Mouse (Mus musculus): ENCODE results near the gene Polr2b. TPM values are rescaled to one million over a fixed set of nuclear protein-coding genes. Genes with fewer than 3 reads are reported as not detected.
A peak's percentile ranks its signal among the peaks of the same experiment; 100 is the strongest.

The Polr2b gene
- polyA plus RNA-seq, 1 experiment from 2014 or later, result 65.1 TPM

GRCm38 (mm10) chr5:77354361-77354787 lies 44.4 kb downstream of the Polr2b start:
- Histone ChIP-seq H3K36me3 (peaks cover 7% of the 10 kb centered on the region), H3K4me1 (peaks cover 35% of the 10 kb centered on the region), H3K9ac (no peak overlapping the region), H3K4me2 (peak overlapping the region; percentile 34), H3K27me3 (no peaks in the 10 kb centered on the region), H3K4me3 (no peak overlapping the region), H3K27ac (no peak overlapping the region), H3K9me3 (no peaks in the 10 kb centered on the region)
- 7% methylated on average over 16 of the region's 16 CpGs for WGBS
- peak; percentile 21; the same call in 1 of the 2 replicates for ATAC-seq (ENCODE audit: borderline replicate concordance, extremely low read depth, low FRiP score, low TSS enrichment)

- Histone ChIP-seq H3K4me2 (no peak overlapping the region), H3K27me3 (no peaks in the 10 kb centered on the region), H3K9me3 (no peaks in the 10 kb centered on the region), H3K27ac (peak overlapping the region; percentile 29), H3K4me1 (peaks cover 35% of the 10 kb centered on the region), H3K9ac (no peak overlapping the region), H3K4me3 (no peak overlapping the region), H3K36me3 (no peaks in the 10 kb centered on the region)
- ATAC-seq (ENCODE audit: borderline replicate concordance, extremely low read depth, low FRiP score, low TSS enrichment), result no peak
- WGBS, result 58% methylated on average over 19 of the region's 19 CpGs
Measured at GRCm38 (mm10) chr5:77355307-77356265, 45.6 kb downstream of the Polr2b start.

- WGBS, result 13% methylated on average over 22 of the region's 22 CpGs
- Histone ChIP-seq H3K4me1 (peaks cover 35% of the 10 kb centered on the region), H3K36me3 (no peaks in the 10 kb centered on the region), H3K4me2 (peak overlapping the region; percentile 60), H3K27ac (peak overlapping the region; percentile 90), H3K9me3 (no peaks in the 10 kb centered on the region), H3K9ac (peak overlapping the region; percentile 33; the same call in 1 of the 2 replicates), H3K4me3 (peak overlapping the region; percentile 37), H3K27me3 (no peaks in the 10 kb centered on the region)
- ATAC-seq (ENCODE audit: borderline replicate concordance, extremely low read depth, low FRiP score, low TSS enrichment), result peak; percentile 85
Measured at GRCm38 (mm10) chr5:77357405-77358149, 47.6 kb downstream of the Polr2b start.

- no peaks in the 10 kb centered on the region for H3K36me3 ChIP-seq
- H3K9ac ChIP-seq, result peak overlapping the region; percentile 33
- WGBS, result 0% methylated on average over 10 of the region's 10 CpGs
- H3K4me1 ChIP-seq, result peaks cover 35% of the 10 kb centered on the region
- peak overlapping the region; percentile 60 for H3K4me2 ChIP-seq
- no peaks in the 10 kb centered on the region for H3K27me3 ChIP-seq
- peak overlapping the region; percentile 90 for H3K27ac ChIP-seq
- H3K4me3 ChIP-seq, result peak overlapping the region; percentile 37
- ATAC-seq (ENCODE audit: borderline replicate concordance, extremely low read depth, low FRiP score, low TSS enrichment), result peak; percentile 72
- H3K9me3 ChIP-seq, result no peaks in the 10 kb centered on the region
Measured at GRCm38 (mm10) chr5:77358347-77358746, 48.4 kb downstream of the Polr2b start.

- no peak for ATAC-seq (ENCODE audit: borderline replicate concordance, extremely low read depth, low FRiP score, low TSS enrichment)
- Histone ChIP-seq H3K36me3 (no peaks in the 10 kb centered on the region), H3K27me3 (no peaks in the 10 kb centered on the region), H3K9ac (no peak overlapping the region), H3K4me2 (no peak overlapping the region), H3K4me1 (peaks cover 41% of the 10 kb centered on the region), H3K27ac (no peak overlapping the region), H3K9me3 (no peaks in the 10 kb centered on the region), H3K4me3 (no peak overlapping the region)
- 93% methylated on average over 4 of the region's 4 CpGs for WGBS
Measured at GRCm38 (mm10) chr5:77359971-77360370, 50.0 kb downstream of the Polr2b start.

GRCm38 (mm10) chr5:77361006-77361405 lies 51.1 kb downstream of the Polr2b start:
- Histone ChIP-seq H3K4me2 (no peak overlapping the region), H3K9me3 (no peaks in the 10 kb centered on the region), H3K27ac (no peak overlapping the region), H3K4me3 (no peak overlapping the region), H3K36me3 (no peaks in the 10 kb centered on the region), H3K27me3 (no peaks in the 10 kb centered on the region), H3K4me1 (peaks cover 30% of the 10 kb centered on the region), H3K9ac (no peak overlapping the region)
- no peak for ATAC-seq (ENCODE audit: borderline replicate concordance, extremely low read depth, low FRiP score, low TSS enrichment)
- WGBS, result 71% methylated on average over 4 of the region's 4 CpGs

GRCm38 (mm10) chr5:77362120-77362519 lies 52.2 kb downstream of the Polr2b start:
- 34% methylated on average over 3 of the region's 3 CpGs for WGBS
- no peaks in the 10 kb centered on the region for H3K36me3 ChIP-seq
- H3K9ac ChIP-seq, result no peak overlapping the region
- no peak overlapping the region for H3K4me2 ChIP-seq
- no peak overlapping the region for H3K4me3 ChIP-seq
- ATAC-seq (ENCODE audit: borderline replicate concordance, extremely low read depth, low FRiP score, low TSS enrichment), result no peak
- H3K9me3 ChIP-seq, result no peaks in the 10 kb centered on the region
- H3K27me3 ChIP-seq, result no peaks in the 10 kb centered on the region
- H3K27ac ChIP-seq, result no peak overlapping the region
- H3K4me1 ChIP-seq, result peaks cover 25% of the 10 kb centered on the region

GRCm38 (mm10) chr5:77363650-77364049 lies 53.7 kb downstream of the Polr2b start:
- Histone ChIP-seq H3K36me3 (no peaks in the 10 kb centered on the region), H3K9me3 (no peaks in the 10 kb centered on the region), H3K4me3 (no peak overlapping the region), H3K27me3 (no peaks in the 10 kb centered on the region), H3K9ac (no peak overlapping the region), H3K4me1 (peaks cover 11% of the 10 kb centered on the region), H3K4me2 (no peak overlapping the region), H3K27ac (no peak overlapping the region)
- no peak for ATAC-seq (ENCODE audit: borderline replicate concordance, extremely low read depth, low FRiP score, low TSS enrichment)
- 74% methylated on average over 6 of the region's 6 CpGs for WGBS

GRCm38 (mm10) chr5:77364443-77365038 lies 54.6 kb downstream of the Polr2b start:
- no peaks in the 10 kb centered on the region for H3K9me3 ChIP-seq
- H3K4me3 ChIP-seq, result no peak overlapping the region
- no peak overlapping the region for H3K9ac ChIP-seq
- no peak overlapping the region; the same call in 1 of the 2 replicates for H3K27ac ChIP-seq
- peaks cover 16% of the 10 kb centered on the region; the same call in 1 of the 2 replicates for H3K4me1 ChIP-seq
- no peak for ATAC-seq (ENCODE audit: borderline replicate concordance, extremely low read depth, low FRiP score, low TSS enrichment)
- H3K27me3 ChIP-seq, result no peaks in the 10 kb centered on the region
- WGBS, result 88% methylated on average over 3 of the region's 3 CpGs
- no peak overlapping the region for H3K4me2 ChIP-seq
- H3K36me3 ChIP-seq, result no peaks in the 10 kb centered on the region

GRCm38 (mm10) chr5:77366313-77366712 lies 56.4 kb downstream of the Polr2b start:
- ATAC-seq (ENCODE audit: borderline replicate concordance, extremely low read depth, low FRiP score, low TSS enrichment), result no peak
- Histone ChIP-seq H3K9me3 (no peaks in the 10 kb centered on the region), H3K4me2 (no peak overlapping the region), H3K27me3 (no peaks in the 10 kb centered on the region), H3K4me1 (peaks cover 21% of the 10 kb centered on the region; the same call in 1 of the 2 replicates), H3K36me3 (no peaks in the 10 kb centered on the region), H3K9ac (no peak overlapping the region), H3K4me3 (no peak overlapping the region), H3K27ac (no peak overlapping the region)
- WGBS, result 76% methylated on average over 8 of the region's 8 CpGs

GRCm38 (mm10) chr5:77367145-77367544 lies 57.2 kb downstream of the Polr2b start:
- H3K4me1 ChIP-seq, result peaks cover 25% of the 10 kb centered on the region
- no peak overlapping the region for H3K27ac ChIP-seq
- 86% methylated on average over 1 of the region's 1 CpGs for WGBS
- no peaks in the 10 kb centered on the region for H3K36me3 ChIP-seq
- no peak overlapping the region for H3K4me3 ChIP-seq
- H3K9ac ChIP-seq, result no peak overlapping the region
- no peak overlapping the region for H3K4me2 ChIP-seq
- no peaks in the 10 kb centered on the region for H3K9me3 ChIP-seq
- no peak for ATAC-seq (ENCODE audit: borderline replicate concordance, extremely low read depth, low FRiP score, low TSS enrichment)
- H3K27me3 ChIP-seq, result no peaks in the 10 kb centered on the region

Measured in lung, embryonic 15.5 days (tissue).